Mouse (Mus musculus): Measurements from ENCODE around the gene Riok2.
A peak's percentile ranks its signal among the peaks of the same experiment; 100 is the strongest.
"Not testable (repeated sequence)": the region's sequence is repeated elsewhere in the genome, so short reads cannot be mapped to it uniquely, and the experiment has no call there.

Riok2 gene

DNA sequence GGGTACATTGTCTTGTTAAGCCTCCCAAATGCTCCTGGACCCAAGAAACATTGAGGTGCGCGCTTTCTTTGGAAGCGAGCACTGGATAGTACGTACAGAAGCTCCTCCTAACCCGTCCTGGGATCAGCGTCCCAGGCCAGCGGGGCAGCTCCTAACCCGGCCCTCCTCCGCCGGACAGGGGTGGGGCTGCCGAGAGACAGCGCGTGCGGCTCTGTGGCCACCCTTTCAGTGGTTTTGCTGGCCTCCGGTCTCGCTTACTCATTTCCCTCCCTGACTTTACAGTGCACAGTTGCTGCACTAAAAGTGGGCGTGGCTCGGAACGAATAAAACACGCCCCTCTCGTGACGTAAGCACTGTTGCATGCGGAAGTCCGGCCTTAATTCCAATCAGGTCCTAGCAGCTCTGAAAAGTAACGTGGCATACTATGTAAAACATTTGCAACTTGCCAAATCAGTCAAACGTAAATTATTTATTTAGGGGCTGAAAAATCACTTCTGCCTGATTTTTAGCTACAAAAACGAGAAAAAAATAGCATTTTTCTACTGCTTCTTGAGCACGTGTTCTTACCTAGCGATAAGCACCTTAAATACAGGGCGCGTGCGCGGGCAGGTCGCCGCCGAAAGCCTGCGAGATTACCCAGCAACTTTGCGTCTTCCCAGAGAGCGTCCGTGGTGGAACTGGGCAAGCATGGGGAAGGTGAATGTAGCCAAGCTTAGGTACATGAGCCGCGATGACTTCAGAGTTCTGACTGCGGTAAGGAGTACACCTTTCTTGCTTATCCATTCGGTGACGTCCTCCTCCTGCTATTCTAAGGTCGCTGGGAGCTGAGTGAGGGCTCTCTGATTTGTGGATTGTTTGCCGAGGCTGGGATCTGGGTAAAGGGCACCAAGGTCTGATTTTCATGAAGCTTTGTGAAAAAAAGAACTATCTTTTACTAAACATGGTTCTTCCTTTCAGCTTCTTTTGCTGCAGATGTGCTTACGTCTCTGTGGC, at the start of gene Riok2:
Gene Riok2 (plus strand): TSS at position 392 of the 993 bp plus-strand sequence.
- peak; percentile 92 to 96 for DNase-seq (ENCODE audit: low spot score in 2 of 2)

DNA sequence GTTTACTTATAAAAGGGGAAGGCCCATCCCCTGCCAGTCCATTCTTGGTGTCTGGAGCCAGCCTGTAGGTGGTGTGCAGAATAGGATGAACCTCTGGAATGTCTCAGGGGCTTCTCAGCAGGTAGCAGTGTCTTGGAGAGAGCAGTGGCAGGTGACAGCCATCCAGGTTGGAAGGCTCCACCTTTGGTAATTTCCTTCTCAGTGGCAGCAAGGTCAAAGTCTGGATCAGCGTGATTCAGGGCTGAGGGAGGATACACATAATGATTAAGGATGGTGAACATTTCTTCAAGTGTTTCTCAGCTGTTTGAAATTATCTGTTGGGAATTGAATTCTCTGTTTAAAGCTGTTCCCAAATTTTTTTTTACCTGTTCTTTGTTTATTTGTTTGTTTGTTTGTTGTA, 48.1 kb upstream of the Riok2 start:
- not testable (repeated sequence) for DNase-seq (ENCODE audit: low spot score in 2 of 2)

DNA sequence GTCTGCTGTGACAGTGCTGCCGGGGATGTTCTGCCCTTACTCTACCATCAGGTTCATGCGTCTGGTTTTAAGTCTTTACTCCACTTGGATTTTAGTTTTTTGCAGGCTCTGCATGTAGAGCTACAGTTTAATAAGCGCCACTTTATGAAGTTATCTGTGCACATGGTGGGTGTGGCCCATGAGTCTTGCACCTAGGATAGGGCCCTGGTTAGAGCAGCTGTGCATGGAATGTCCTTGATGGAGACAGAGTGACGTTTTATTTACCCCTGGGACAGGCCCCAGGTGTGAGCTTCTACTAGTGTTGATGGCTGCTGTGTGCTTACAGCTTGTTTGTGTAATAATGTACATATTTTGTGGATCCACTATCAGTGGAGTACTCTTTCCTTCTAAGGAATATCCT, 47.5 kb upstream of the Riok2 start:
- no peak for DNase-seq (ENCODE audit: low spot score in 2 of 2)

DNA sequence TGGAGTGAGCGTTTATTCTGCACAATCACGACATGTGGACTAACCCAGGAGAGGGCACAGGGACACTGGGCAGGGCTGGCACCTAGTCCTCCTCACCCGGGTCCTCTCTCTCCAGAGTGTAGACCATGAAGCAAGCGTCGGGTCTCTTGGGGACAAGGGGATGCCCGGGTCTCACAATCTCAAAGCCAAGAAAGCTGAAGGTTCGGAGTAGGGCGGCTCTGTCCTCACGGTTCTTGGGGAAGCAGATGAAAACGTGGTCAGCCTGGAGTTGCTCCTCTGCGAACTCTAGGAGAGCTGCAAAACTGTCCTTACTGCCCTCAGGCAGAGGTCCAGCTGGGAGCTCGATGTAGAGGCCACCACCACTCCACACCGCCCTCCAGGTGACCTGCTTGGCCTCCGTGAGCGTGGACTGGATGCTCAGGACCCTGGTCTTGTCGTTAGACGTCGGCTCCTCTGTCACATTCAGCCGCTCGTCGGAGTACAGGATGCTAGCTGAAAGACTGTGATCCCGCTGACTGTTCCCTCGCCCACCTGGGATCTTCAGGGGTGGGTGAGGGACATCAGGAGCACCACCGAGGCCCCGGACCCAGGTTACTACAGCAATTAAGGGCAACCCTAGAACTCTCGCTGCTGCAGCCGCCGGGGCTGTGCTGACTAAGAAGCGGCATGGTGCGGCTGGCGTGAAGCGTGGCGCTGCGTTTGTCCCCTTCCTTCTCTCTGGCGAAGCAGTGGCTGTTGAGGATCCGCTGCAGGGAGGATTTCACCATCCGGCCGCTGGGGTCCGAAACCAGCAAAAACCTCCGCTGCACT, 28.5 kb upstream of the Riok2 start:
- not testable (repeated sequence) for DNase-seq (ENCODE audit: low spot score in 2 of 2)

DNA sequence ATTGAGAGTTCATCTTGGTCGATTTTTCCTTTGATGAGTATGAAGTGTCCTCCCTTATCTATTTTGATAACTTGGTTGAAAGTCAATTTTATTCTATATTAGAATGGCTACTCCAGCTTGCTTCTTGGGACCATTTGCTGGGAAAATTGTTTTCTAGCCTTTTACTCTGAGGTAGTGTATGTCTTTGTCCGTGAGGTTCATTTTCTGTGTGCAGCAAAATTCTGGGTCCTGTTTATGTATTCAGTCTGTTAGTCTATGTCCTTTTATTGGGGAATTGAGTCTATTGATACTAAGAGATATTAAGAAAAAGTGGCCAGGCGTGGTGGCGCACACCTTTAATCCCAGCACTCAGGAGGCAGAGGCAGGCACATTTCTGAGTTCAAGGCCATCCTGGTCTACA, 27.8 kb upstream of the Riok2 start:
- DNase-seq (ENCODE audit: low spot score in 2 of 2): not testable (repeated sequence)

GRCm38 (mm10) chr17:17373550-17373917, 575 bp upstream of the Riok2 start:
- DNase-seq (ENCODE audit: low spot score in 2 of 2): no peak

GRCm38 (mm10) chr17:17375581-17375980, 1.5 kb downstream of the Riok2 start:
- no peak for DNase-seq (ENCODE audit: low spot score in 2 of 2)

GRCm38 (mm10) chr17:17383703-17384102, 9.6 kb downstream of the Riok2 start:
- no peak for DNase-seq (ENCODE audit: low spot score in 2 of 2)

DNA sequence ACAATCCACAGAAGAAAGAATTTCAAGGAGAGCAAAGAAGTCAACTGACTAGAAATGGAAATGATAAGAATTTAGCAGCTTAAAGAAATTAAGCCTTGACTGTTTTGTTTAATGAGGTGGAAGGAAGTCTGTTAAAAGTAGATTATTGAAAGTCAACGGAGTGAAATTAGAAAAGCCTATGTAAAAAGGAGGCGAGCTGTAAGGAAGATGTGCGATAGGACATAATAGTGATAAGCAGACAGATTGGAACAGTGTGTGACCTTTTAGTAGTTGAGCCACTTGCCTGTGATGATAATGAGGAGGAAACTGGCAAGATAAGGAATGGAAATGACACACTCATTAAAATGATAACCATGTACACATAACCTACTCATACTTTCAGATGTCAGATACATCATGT, 10.4 kb downstream of the Riok2 start:
- no peak for DNase-seq (ENCODE audit: low spot score in 2 of 2)

- no peak for DNase-seq (ENCODE audit: low spot score in 2 of 2)
Observed at GRCm38 (mm10) chr17:17386117-17386516, 12.0 kb downstream of the Riok2 start.

- DNase-seq (ENCODE audit: low spot score in 2 of 2): no peak
Observed at GRCm38 (mm10) chr17:17391823-17392222, 17.7 kb downstream of the Riok2 start.

GRCm38 (mm10) chr17:17392863-17393262, 18.8 kb downstream of the Riok2 start:
- no peak for DNase-seq (ENCODE audit: low spot score in 2 of 2)

- DNase-seq (ENCODE audit: low spot score in 2 of 2): no peak
Observed at GRCm38 (mm10) chr17:17393300-17393699, 19.2 kb downstream of the Riok2 start.

GRCm38 (mm10) chr17:17394336-17394735, 20.2 kb downstream of the Riok2 start:
- DNase-seq (ENCODE audit: low spot score in 2 of 2): peak; percentile 61 to 72

DNA sequence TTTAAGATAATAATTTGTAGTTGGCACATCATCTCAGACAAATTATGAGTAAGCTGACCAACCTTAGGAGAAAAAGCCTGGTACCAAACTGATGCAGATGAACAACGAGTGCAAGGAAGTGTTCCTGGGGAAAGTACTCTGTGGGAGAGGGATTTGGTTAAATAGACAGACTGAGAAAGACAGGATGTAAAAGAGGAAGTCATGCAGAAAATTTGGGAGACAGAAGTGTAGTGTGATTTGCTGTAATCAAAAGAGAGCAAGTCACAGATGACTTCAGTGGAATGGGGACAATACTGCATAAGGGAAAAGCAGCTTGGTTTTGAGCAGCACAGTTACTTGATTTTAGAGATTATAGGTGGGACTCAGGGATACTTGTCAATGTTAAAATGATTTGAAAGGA, 22.8 kb downstream of the Riok2 start:
- no peak for DNase-seq (ENCODE audit: low spot score in 2 of 2)

GRCm38 (mm10) chr17:17398664-17399063, 24.6 kb downstream of the Riok2 start:
- DNase-seq (ENCODE audit: low spot score in 2 of 2): no peak

GRCm38 (mm10) chr17:17402222-17403004, 28.3 kb downstream of the Riok2 start, which contains the start of gene Lix1:
Gene Lix1 (plus strand): TSS chr17:17402672.
- DNase-seq (ENCODE audit: low spot score in 2 of 2): peak; percentile 2 to 4

DNA sequence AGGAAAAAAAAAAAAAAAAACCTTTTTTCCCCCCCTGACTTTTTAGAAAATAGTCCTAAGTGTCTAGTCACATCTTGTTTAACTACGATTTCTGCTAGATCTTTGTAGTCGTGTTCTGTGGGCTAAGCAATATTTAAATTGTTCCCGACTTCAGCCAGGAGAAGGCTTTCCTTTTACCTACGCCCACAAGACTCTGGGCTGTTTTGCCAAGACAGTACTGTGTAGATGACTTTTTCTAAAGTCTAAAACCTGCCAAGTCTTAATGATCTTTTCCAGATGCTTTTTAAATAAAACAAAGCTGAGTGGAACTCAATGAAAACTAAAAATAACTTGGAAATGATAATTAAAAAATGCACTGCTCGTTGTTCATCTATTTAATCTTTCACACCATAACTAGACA, 28.9 kb downstream of the Riok2 start:
- DNase-seq (ENCODE audit: low spot score in 2 of 2): no peak

- DNase-seq (ENCODE audit: low spot score in 2 of 2): no peak
Observed at GRCm38 (mm10) chr17:17403578-17404112, 29.5 kb downstream of the Riok2 start.

- peak in 1 of 2 experiments; percentile 3 for DNase-seq (ENCODE audit: low spot score in 2 of 2)
Observed at GRCm38 (mm10) chr17:17404811-17405544, 30.9 kb downstream of the Riok2 start.

DNA sequence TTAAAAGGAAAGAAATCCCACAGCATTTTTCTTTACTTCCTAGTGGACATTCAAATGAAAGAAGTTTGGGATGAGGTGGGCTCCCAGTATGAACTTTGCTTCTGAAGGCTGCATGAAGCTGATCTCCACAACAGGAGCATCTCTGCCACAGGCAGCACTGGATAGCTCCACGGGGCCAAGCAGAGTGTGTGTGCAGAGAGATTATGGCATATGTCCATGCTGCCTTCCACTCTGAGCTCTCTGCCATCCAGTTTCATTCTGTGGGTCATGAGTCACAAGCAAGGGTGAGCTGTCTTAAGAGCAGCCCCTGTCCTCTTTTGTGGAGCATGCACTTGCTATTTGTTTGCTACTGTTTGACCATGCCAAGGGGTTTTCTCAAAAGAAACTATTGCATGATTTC, 31.5 kb downstream of the Riok2 start:
- DNase-seq (ENCODE audit: low spot score in 2 of 2): no peak

Data from spleen, postnatal 36 days (tissue).